Mouse (Mus musculus): ENCODE results near the gene Gm20388. TPM values are rescaled to one million over a fixed set of nuclear protein-coding genes. Genes with fewer than 3 reads are reported as not detected.

The Gm20388 gene
- polyA plus RNA-seq, 1 experiment from 2014 or later, result 7.4 TPM

DNA sequence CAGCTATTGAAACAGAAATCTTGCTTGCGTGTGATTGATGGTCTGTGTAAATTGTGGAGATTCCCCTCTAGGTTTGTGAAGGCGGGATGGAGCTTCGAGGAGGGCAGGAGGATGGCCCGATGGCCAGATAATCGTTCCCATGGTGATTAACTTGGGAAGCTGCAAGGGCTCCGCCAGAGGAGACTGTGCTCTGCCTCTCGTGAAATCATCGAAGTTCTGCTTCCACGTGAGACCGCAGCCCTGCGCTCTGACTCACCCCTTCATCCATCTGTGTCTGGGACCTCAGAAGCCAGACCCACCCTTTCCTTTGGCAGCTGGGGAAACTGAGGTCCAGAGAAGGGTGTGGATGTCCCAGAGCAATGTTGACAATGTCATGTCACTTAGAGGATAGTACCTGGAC is 2201.1 kb downstream of the Gm20388 start:
- Histone ChIP-seq H3K4me3 (replicated peaks; ENCODE audit: low read length) (no peak overlapping the region), H3K36me3 (ENCODE audit: control insufficient read depth, insufficient read depth, low read length) (no peaks in the 10 kb centered on the region), H3K27ac (ENCODE audit: low read length) (no peak overlapping the region), H3K27me3 (ENCODE audit: control insufficient read depth, insufficient read depth, low read length) (no peaks in the 10 kb centered on the region), H3K9me3 (replicated peaks; ENCODE audit: control insufficient read depth, low read length) (no peaks in the 10 kb centered on the region), H3K9ac (ENCODE audit: low read length) (no peak overlapping the region), H3K4me2 (ENCODE audit: low read depth, low read length) (no peak overlapping the region), H3K4me1 (ENCODE audit: control insufficient read depth, insufficient read depth, low read length) (peaks cover 4% of the 10 kb centered on the region; the same call in 1 of the 2 replicates)
- no peak for ATAC-seq (ENCODE audit: insufficient read depth, low FRiP score)
- WGBS, result 44% methylated on average over 11 of the region's 11 CpGs

GRCm38 (mm10) chr8:122112264-122112965 is 2201.8 kb downstream of the Gm20388 start:
- Histone ChIP-seq H3K4me2 (ENCODE audit: low read depth, low read length) (no peak overlapping the region), H3K9me3 (replicated peaks; ENCODE audit: control insufficient read depth, low read length) (no peaks in the 10 kb centered on the region), H3K4me1 (ENCODE audit: control insufficient read depth, insufficient read depth, low read length) (peaks cover 8% of the 10 kb centered on the region; the same call in 1 of the 2 replicates), H3K27me3 (ENCODE audit: control insufficient read depth, insufficient read depth, low read length) (no peaks in the 10 kb centered on the region), H3K4me3 (replicated peaks; ENCODE audit: low read length) (no peak overlapping the region), H3K36me3 (ENCODE audit: control insufficient read depth, insufficient read depth, low read length) (no peaks in the 10 kb centered on the region), H3K9ac (ENCODE audit: low read length) (no peak overlapping the region), H3K27ac (ENCODE audit: low read length) (no peak overlapping the region)
- 63% methylated on average over 14 of the region's 14 CpGs for WGBS
- no peak for ATAC-seq (ENCODE audit: insufficient read depth, low FRiP score)

DNA sequence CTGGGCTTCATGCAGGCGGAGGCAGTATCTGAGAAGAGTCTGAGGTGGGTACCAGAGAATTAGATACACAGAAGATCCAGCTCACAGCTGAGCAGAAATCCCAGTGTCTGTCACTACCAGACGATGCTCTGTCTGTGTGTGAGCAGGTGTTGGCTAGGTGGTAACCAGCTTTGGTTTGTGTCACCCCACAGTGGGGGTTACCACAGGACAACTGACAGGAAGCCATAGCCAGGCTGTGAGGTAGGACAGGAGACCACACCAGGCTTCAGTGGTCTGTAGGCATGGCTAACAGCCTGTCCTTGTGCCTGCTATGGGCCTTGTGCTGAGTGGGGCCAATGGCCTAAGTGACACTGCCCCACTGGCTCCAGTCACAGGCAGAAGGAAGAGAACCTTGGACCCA is 2204.2 kb downstream of the Gm20388 start:
- peaks cover 9% of the 10 kb centered on the region; the same call in 1 of the 2 replicates for H3K4me1 ChIP-seq (ENCODE audit: control insufficient read depth, insufficient read depth, low read length)
- no peak overlapping the region for H3K4me3 ChIP-seq (replicated peaks; ENCODE audit: low read length)
- H3K27me3 ChIP-seq (ENCODE audit: control insufficient read depth, insufficient read depth, low read length), result no peaks in the 10 kb centered on the region
- H3K9me3 ChIP-seq (replicated peaks; ENCODE audit: control insufficient read depth, low read length), result no peaks in the 10 kb centered on the region
- 81% methylated on average over 2 of the region's 2 CpGs for WGBS
- no peak overlapping the region for H3K27ac ChIP-seq (ENCODE audit: low read length)
- no peaks in the 10 kb centered on the region for H3K36me3 ChIP-seq (ENCODE audit: control insufficient read depth, insufficient read depth, low read length)
- no peak overlapping the region for H3K9ac ChIP-seq (ENCODE audit: low read length)
- no peak for ATAC-seq (ENCODE audit: insufficient read depth, low FRiP score)
- no peak overlapping the region for H3K4me2 ChIP-seq (ENCODE audit: low read depth, low read length)

DNA sequence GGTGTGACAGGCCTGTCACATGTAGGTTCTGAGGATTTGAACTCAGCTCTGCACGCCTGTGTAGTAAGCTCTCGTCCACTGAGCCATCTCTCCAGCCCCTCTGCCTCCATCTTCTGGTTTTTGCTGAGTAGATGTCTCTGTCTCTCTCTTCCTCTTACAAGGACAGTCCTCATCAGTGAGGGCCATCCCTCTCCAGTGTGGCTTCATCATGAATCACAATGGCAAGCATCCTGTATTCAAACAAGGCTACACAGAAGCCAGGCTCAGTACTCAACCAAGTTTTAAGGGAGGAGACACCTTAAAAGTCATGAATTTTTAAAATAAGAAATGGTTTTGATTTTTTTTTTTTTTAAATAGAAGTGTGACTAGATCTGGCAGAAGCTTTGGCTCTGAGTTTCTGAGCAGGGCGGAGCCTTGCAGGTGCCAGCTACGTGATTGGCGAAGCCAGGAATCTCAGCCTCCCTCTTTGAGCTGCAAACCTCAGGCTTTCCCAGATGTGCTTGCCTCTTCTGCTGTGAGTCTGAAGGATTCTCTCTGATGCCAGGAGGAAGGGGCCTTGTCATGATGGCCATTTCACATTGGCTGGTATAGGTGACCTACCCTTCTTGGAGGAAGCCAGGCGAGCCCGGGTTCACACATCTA is 2206.2 kb downstream of the Gm20388 start:
- H3K4me3 ChIP-seq (replicated peaks; ENCODE audit: low read length), result no peak overlapping the region
- 83% methylated on average over 7 of the region's 7 CpGs for WGBS
- H3K4me1 ChIP-seq (ENCODE audit: control insufficient read depth, insufficient read depth, low read length), result peaks cover 5% of the 10 kb centered on the region; the same call in 1 of the 2 replicates
- no peaks in the 10 kb centered on the region for H3K9me3 ChIP-seq (replicated peaks; ENCODE audit: control insufficient read depth, low read length)
- no peak for ATAC-seq (ENCODE audit: insufficient read depth, low FRiP score)
- no peak overlapping the region for H3K27ac ChIP-seq (ENCODE audit: low read length)
- H3K9ac ChIP-seq (ENCODE audit: low read length), result no peak overlapping the region
- no peak overlapping the region for H3K4me2 ChIP-seq (ENCODE audit: low read depth, low read length)
- no peaks in the 10 kb centered on the region for H3K36me3 ChIP-seq (ENCODE audit: control insufficient read depth, insufficient read depth, low read length)
- no peaks in the 10 kb centered on the region for H3K27me3 ChIP-seq (ENCODE audit: control insufficient read depth, insufficient read depth, low read length)

DNA sequence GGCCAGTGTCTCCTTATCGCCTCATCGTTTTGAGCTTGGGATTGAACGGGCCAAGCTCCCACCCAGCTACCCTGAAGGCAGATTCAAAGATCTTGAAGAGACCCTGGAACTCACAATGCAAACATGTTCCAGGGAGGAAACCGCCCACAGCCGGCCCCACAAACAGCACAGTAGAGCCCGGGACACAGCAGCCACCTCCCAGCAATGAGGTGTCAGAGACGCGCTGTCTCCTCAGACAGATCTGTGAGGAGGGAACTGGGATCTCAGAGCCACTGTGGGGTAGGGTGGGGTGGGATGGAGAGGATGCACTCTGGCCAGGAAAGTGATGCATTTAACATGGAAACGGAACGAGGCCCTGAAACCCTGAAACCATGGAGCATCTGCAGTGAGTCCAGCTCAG is 2207.5 kb downstream of the Gm20388 start:
- Histone ChIP-seq H3K27ac (ENCODE audit: low read length) (no peak overlapping the region), H3K4me3 (replicated peaks; ENCODE audit: low read length) (no peak overlapping the region), H3K9ac (ENCODE audit: low read length) (no peak overlapping the region), H3K9me3 (replicated peaks; ENCODE audit: control insufficient read depth, low read length) (no peaks in the 10 kb centered on the region), H3K36me3 (ENCODE audit: control insufficient read depth, insufficient read depth, low read length) (no peaks in the 10 kb centered on the region), H3K4me2 (ENCODE audit: low read depth, low read length) (no peak overlapping the region), H3K4me1 (ENCODE audit: control insufficient read depth, insufficient read depth, low read length) (0 out of 2 replicates have a peak, but pooled peaks cover 5% of the 10 kb centered on the region), H3K27me3 (ENCODE audit: control insufficient read depth, insufficient read depth, low read length) (no peaks in the 10 kb centered on the region)
- 65% methylated on average over 10 of the region's 10 CpGs for WGBS
- no peak for ATAC-seq (ENCODE audit: insufficient read depth, low FRiP score)

DNA sequence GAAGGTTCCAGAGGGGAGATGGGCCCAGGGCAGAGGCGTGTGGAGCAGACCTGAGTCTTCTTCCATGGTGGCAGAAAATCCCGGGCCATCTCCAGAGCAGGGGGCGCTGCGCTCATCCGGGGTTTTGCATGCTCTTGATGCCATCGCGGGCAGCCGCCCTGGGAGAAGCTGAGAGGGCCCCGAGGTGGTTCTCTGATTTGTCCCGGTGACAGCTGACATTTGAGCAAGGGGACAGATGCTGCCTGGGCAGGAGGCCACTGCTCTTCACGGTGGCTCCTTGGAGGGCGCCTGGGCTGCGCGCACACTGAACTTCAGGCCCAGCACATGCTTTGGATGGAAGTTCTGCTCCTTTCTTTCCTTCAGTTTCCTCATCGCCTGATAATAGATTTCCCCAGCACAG is 2207.9 kb downstream of the Gm20388 start:
- ATAC-seq (ENCODE audit: insufficient read depth, low FRiP score), result no peak
- H3K4me2 ChIP-seq (ENCODE audit: low read depth, low read length), result no peak overlapping the region
- H3K4me3 ChIP-seq (replicated peaks; ENCODE audit: low read length), result no peak overlapping the region
- 83% methylated on average over 15 of the region's 15 CpGs for WGBS
- H3K9ac ChIP-seq (ENCODE audit: low read length), result no peak overlapping the region
- no peak overlapping the region for H3K27ac ChIP-seq (ENCODE audit: low read length)
- H3K9me3 ChIP-seq (replicated peaks; ENCODE audit: control insufficient read depth, low read length), result no peaks in the 10 kb centered on the region
- H3K4me1 ChIP-seq (ENCODE audit: control insufficient read depth, insufficient read depth, low read length), result 0 out of 2 replicates have a peak, but pooled peaks cover 5% of the 10 kb centered on the region
- no peaks in the 10 kb centered on the region for H3K36me3 ChIP-seq (ENCODE audit: control insufficient read depth, insufficient read depth, low read length)
- H3K27me3 ChIP-seq (ENCODE audit: control insufficient read depth, insufficient read depth, low read length), result no peaks in the 10 kb centered on the region

DNA sequence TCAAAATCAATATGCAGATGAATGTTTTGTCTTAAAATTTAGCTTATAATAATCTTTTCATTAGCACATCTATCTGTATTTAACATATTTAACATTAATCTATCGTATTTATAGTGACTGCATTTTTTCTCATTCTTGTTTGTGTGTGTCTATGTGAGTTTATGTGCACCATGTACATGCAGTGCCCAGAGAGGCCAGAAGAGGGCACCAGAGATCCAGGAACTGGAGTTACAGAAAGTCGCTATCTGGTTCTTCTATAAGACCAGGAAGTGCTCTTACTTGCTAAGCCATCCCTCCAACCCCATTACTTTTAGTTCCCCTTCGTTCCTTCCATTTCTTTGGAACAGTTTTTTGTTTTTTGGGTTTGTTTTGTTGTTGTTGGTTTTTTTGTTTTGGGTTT is 2213.7 kb downstream of the Gm20388 start:
- H3K36me3 ChIP-seq (ENCODE audit: control insufficient read depth, insufficient read depth, low read length), result no peaks in the 10 kb centered on the region
- no peak overlapping the region for H3K27ac ChIP-seq (ENCODE audit: low read length)
- no peak overlapping the region for H3K9ac ChIP-seq (ENCODE audit: low read length)
- no peak overlapping the region for H3K4me3 ChIP-seq (replicated peaks; ENCODE audit: low read length)
- 87% methylated on average over 3 of the region's 3 CpGs for WGBS
- no peak for ATAC-seq (ENCODE audit: insufficient read depth, low FRiP score)
- no peaks in the 10 kb centered on the region for H3K4me1 ChIP-seq (ENCODE audit: control insufficient read depth, insufficient read depth, low read length)
- H3K27me3 ChIP-seq (ENCODE audit: control insufficient read depth, insufficient read depth, low read length), result no peaks in the 10 kb centered on the region
- H3K9me3 ChIP-seq (replicated peaks; ENCODE audit: control insufficient read depth, low read length), result peaks cover 10% of the 10 kb centered on the region; the same call in 1 of the 2 replicates
- H3K4me2 ChIP-seq (ENCODE audit: low read depth, low read length), result no peak overlapping the region

DNA sequence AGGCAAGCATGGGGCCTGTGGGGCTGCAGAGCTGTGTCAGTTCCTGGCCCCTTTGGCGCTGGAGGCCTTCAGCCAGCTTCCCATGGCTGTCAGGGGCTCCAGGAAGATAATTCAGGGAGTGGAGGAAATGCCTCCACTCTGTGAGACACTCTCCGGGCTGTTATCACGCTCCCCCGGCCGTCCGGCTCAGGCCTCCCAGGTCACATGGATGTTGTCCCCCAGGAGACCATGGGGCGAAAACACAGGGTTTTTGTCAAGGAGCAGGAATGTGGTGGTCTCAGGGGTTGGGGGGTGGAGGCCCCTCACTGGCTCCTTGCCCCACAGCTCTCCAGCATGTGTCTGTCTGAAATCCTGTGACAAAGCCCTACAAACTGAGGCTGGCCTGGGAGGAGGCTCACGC is 2216.0 kb downstream of the Gm20388 start:
- Histone ChIP-seq H3K4me3 (replicated peaks; ENCODE audit: low read length) (no peak overlapping the region), H3K9me3 (replicated peaks; ENCODE audit: control insufficient read depth, low read length) (peaks cover 10% of the 10 kb centered on the region; the same call in 1 of the 2 replicates), H3K4me2 (ENCODE audit: low read depth, low read length) (no peak overlapping the region), H3K27ac (ENCODE audit: low read length) (no peak overlapping the region), H3K4me1 (ENCODE audit: control insufficient read depth, insufficient read depth, low read length) (no peaks in the 10 kb centered on the region), H3K27me3 (ENCODE audit: control insufficient read depth, insufficient read depth, low read length) (no peaks in the 10 kb centered on the region), H3K9ac (ENCODE audit: low read length) (no peak overlapping the region), H3K36me3 (ENCODE audit: control insufficient read depth, insufficient read depth, low read length) (no peaks in the 10 kb centered on the region)
- 62% methylated on average over 8 of the region's 8 CpGs for WGBS
- ATAC-seq (ENCODE audit: insufficient read depth, low FRiP score), result no peak

- no peaks in the 10 kb centered on the region for H3K27me3 ChIP-seq (ENCODE audit: control insufficient read depth, insufficient read depth, low read length)
- no peaks in the 10 kb centered on the region for H3K4me1 ChIP-seq (ENCODE audit: control insufficient read depth, insufficient read depth, low read length)
- no peak overlapping the region for H3K27ac ChIP-seq (ENCODE audit: low read length)
Measured at GRCm38 (mm10) chr8:122134121-122134529, 2223.5 kb downstream of the Gm20388 start.

More at GRCm38 (mm10) chr8:122134121-122134529, 2223.5 kb downstream of the Gm20388 start:
- H3K9ac ChIP-seq (ENCODE audit: low read length), result no peak overlapping the region
- no peak overlapping the region for H3K4me3 ChIP-seq (replicated peaks; ENCODE audit: low read length)
- H3K9me3 ChIP-seq (replicated peaks; ENCODE audit: control insufficient read depth, low read length), result no peaks in the 10 kb centered on the region
- no peak for ATAC-seq (ENCODE audit: insufficient read depth, low FRiP score)
- no peak overlapping the region for H3K4me2 ChIP-seq (ENCODE audit: low read depth, low read length)
- H3K36me3 ChIP-seq (ENCODE audit: control insufficient read depth, insufficient read depth, low read length), result no peaks in the 10 kb centered on the region
- WGBS, result 76% methylated on average over 3 of the region's 3 CpGs
